Mouse (Mus musculus) hindbrain, embryonic 14.5 days (tissue): ENCODE results near the gene Glrx5. TPM values are rescaled to one million over a fixed set of nuclear protein-coding genes. Genes with fewer than 3 reads are reported as not detected.

Experiments
- ATAC-seq: fragments of 200-750 bp; cut with Nextera tagmentation; 2 replicates; pipeline ENCODE4 v1.8.0; 2017; ENCODE audit warnings: moderate number of reproducible peaks, mild to moderate bottlenecking, moderate TSS enrichment, moderate library complexity; ENCODE audit not compliant: low FRiP score
- DNase-seq: peaks from one replicate; pipeline ENCODE4 v3.0.0-alpha.2; 2015; ENCODE audit warnings: low spot score
- H3K27ac ChIP-seq: fragments of 300-500 bp; sonication (generic); 2 replicates; pipeline ENCODE4 v1.5.1; 2014; ENCODE audit warnings: mild to moderate bottlenecking, moderate library complexity
- H3K27me3 ChIP-seq: fragments of 300-500 bp; sonication (generic); 2 replicates; pipeline ENCODE4 v1.6.1; 2014; ENCODE audit warnings: mild to moderate bottlenecking, low read length, mixed read lengths; ENCODE audit not compliant: control insufficient read depth, insufficient read depth
- H3K36me3 ChIP-seq: fragments of 300-500 bp; sonication (generic); replicated peaks from 2 replicates; pipeline ENCODE4 v1.6.1; 2014; ENCODE audit not compliant: control insufficient read depth, insufficient read depth
- H3K4me1 ChIP-seq: fragments of 300-500 bp; sonication (generic); replicated peaks from 2 replicates; pipeline ENCODE4 v1.6.1; 2014; ENCODE audit warnings: antibody characterized with exemption, low read length, mixed read lengths; ENCODE audit not compliant: control insufficient read depth, insufficient read depth
- H3K4me2 ChIP-seq: fragments of 300-500 bp; sonication (generic); replicated peaks from 2 replicates; pipeline ENCODE4 v1.6.1; 2014; ENCODE audit warnings: mild to moderate bottlenecking, moderate library complexity
- H3K4me3 ChIP-seq: fragments of 300-500 bp; sonication (generic); replicated peaks from 2 replicates; pipeline ENCODE4 v1.5.1; 2014; ENCODE audit warnings: mild to moderate bottlenecking, low read length
- H3K9ac ChIP-seq: fragments of 300-500 bp; sonication (generic); 2 replicates; pipeline ENCODE4 v1.6.1; 2014
- H3K9me3 ChIP-seq: fragments of 300-500 bp; sonication (generic); 2 replicates; pipeline ENCODE4 v1.6.1; 2016; ENCODE audit warnings: low read length; ENCODE audit not compliant: control insufficient read depth
- WGBS: fragments of 180-500 bp; shearing (Covaris S2); extraction: QIAGEN DNeasy Blood & Tissue Kit; methylation state at CpG from one replicate; pipeline ENCODE4 v1.1.7; 2014; 5-methylcytosine and 5-hydroxymethylcytosine counted together
- polyA plus RNA-seq: library from polyadenylated mRNA; unstranded; fragments of >200 nt; fragmentation: Nextera tagmentation; extraction: Ambion mirVana; gene quantifications from 2 replicates; pipeline ENCODE4 v1.2.1, GENCODE M21; 2014

Gene Glrx5
- polyA plus RNA-seq, 1 experiment from 2014 or later, result 189 TPM

DNA sequence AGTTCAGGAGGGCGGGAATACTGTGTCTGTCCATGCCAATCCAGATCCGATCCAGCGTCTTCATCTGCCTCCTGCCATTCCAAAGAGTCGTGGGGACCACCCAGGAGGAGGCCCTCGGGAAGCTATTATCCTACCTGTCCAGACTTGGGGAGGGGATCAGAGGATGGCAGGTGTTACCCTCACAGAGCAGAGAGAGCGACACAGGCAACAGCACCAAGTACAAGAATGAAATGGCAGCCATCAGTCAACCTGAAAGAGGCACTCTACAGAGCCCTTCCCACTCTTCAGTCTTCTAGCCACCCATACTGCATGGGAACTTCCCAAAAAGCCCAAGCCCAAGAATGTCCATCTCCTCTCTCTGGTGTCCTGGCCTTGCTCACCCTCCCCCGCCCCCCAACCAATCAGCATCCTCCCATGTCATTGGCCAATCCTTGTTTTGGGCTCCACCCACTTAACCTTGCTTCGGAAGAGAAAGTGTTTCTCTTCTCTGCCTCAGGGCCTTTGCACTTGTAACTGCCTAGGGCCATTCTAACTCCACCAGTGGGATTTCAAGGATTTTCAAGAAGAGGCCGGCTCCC, 22.2 kb upstream of the Glrx5 start:
- no peaks in the 10 kb centered on the region for H3K36me3 ChIP-seq
- peaks cover 37% of the 10 kb centered on the region for H3K27me3 ChIP-seq
- H3K9ac ChIP-seq, result peak overlapping the region; percentile 49
- H3K9me3 ChIP-seq, result no peaks in the 10 kb centered on the region
- peak overlapping the region; percentile 45 for H3K4me3 ChIP-seq
- H3K27ac ChIP-seq, result no peak overlapping the region
- 0 out of 2 replicates have a peak, but pooled peaks cover 17% of the 10 kb centered on the region for H3K4me1 ChIP-seq
- H3K4me2 ChIP-seq, result peak overlapping the region; percentile 88
- ATAC-seq (peak; percentile 25; the same call in 1 of the 2 replicates), DNase-seq (no peak)
- 18% methylated on average over 9 of the region's 9 CpGs for WGBS

DNA sequence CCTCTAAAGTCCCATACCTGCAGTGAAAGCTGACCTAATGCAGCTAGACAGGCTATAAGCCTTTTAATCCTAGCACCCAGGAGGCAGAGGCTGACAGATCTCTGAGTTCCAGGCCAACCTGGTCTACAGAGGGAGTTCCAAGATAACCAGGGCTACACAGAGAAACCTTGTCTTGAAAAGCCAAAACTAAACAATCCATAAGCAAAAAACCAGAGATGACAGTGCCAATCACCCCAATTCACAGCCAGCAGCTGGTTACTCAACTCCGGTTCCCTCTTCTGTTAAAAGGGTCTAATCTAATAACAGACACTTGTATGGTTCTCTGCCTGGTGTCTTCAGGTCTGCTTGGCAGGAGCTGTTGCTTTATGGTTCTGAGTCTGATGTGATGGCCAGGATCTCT, 20.9 kb upstream of the Glrx5 start:
- Histone ChIP-seq H3K9me3 (no peaks in the 10 kb centered on the region), H3K27me3 (peaks cover 37% of the 10 kb centered on the region), H3K4me2 (no peak overlapping the region), H3K9ac (no peak overlapping the region), H3K4me3 (no peak overlapping the region), H3K36me3 (no peaks in the 10 kb centered on the region), H3K4me1 (0 out of 2 replicates have a peak, but pooled peaks cover 17% of the 10 kb centered on the region), H3K27ac (no peak overlapping the region)
- DNase-seq (no peak), ATAC-seq (no peak)
- WGBS, result 97% methylated on average over 1 of the region's 1 CpGs

DNA sequence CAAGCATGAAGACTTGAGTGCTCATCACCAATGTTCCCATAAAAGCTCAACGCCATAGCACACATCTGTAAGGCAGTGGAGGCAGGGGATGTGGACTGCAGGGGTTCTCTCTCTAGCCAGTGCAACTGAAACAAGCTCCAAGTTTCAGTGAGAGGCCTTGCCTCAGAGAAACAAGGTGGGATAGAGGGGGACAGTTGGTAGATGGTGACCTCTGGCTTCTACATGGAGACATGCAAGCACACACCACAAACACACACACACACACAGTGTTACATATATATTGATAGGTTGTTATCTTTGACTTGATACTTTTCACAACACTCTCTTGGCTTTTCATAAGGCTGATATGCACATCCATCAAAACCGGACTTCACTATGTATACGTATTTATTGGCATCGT, 20.2 kb upstream of the Glrx5 start:
- no peak overlapping the region for H3K9ac ChIP-seq
- no peak overlapping the region for H3K4me2 ChIP-seq
- no peak overlapping the region for H3K4me3 ChIP-seq
- no peak overlapping the region for H3K27ac ChIP-seq
- ATAC-seq, result no peak
- peaks cover 37% of the 10 kb centered on the region for H3K27me3 ChIP-seq
- no peak for DNase-seq
- WGBS, result 92% methylated on average over 4 of the region's 4 CpGs
- no peaks in the 10 kb centered on the region for H3K36me3 ChIP-seq
- no peaks in the 10 kb centered on the region for H3K9me3 ChIP-seq
- 0 out of 2 replicates have a peak, but pooled peaks cover 17% of the 10 kb centered on the region for H3K4me1 ChIP-seq

DNA sequence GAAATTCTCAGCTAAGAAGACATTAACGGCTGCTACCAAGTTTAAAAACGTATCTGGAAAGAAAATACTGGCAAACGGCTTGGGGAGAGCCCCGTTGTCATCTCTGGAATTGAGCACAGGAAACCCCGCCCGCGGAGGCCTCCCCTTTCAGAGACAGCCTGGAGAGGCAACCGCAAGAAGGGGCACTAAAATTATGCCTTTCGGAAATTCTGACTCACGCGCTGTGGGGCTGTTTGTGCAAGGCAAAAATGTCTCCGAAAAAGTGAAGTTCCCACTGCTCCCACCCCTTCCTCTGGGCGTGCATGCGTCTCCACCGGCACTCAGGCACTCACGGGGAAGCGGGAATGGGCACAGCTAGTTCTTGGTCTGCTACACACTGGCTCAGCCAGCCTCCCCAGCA, 19.4 kb upstream of the Glrx5 start:
- H3K4me1 ChIP-seq, result 0 out of 2 replicates have a peak, but pooled peaks cover 17% of the 10 kb centered on the region
- H3K4me3 ChIP-seq, result no peak overlapping the region
- DNase-seq, result no peak
- no peak overlapping the region for H3K27ac ChIP-seq
- 47% methylated on average over 17 of the region's 17 CpGs for WGBS
- no peak overlapping the region for H3K9ac ChIP-seq
- no peak overlapping the region for H3K4me2 ChIP-seq
- H3K36me3 ChIP-seq, result no peaks in the 10 kb centered on the region
- ATAC-seq, result no peak
- no peaks in the 10 kb centered on the region for H3K9me3 ChIP-seq
- peaks cover 31% of the 10 kb centered on the region for H3K27me3 ChIP-seq

DNA sequence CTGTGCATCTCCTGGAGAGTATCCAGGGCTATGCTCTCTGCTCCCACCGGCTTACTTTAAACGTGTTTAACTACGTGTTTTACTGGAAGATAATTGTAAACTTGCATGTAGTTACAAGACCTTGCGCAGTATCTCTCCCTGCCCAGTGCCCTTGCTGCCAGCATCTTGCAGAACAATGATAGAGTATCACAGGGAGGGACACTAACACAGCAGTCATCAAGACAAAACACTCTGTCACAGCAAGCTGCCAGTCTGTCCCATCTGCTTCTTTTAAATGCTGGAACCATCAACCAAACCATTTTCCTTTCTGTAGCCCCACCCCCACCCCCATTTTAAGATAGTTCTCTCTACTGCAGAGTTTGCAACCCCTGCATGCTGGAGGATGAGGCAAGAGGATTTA, 16.3 kb upstream of the Glrx5 start:
- H3K9me3 ChIP-seq, result no peaks in the 10 kb centered on the region
- ATAC-seq, result peak; percentile 44
- no peaks in the 10 kb centered on the region for H3K27me3 ChIP-seq
- no peak overlapping the region for H3K9ac ChIP-seq
- H3K27ac ChIP-seq, result no peak overlapping the region
- H3K4me1 ChIP-seq, result no peaks in the 10 kb centered on the region
- H3K4me2 ChIP-seq, result 0 out of 2 replicates have a peak overlapping the region, but pooled peaks have one; percentile 3
- H3K4me3 ChIP-seq, result no peak overlapping the region
- DNase-seq, result no peak
- 50% methylated on average over 4 of the region's 4 CpGs for WGBS
- no peaks in the 10 kb centered on the region for H3K36me3 ChIP-seq

DNA sequence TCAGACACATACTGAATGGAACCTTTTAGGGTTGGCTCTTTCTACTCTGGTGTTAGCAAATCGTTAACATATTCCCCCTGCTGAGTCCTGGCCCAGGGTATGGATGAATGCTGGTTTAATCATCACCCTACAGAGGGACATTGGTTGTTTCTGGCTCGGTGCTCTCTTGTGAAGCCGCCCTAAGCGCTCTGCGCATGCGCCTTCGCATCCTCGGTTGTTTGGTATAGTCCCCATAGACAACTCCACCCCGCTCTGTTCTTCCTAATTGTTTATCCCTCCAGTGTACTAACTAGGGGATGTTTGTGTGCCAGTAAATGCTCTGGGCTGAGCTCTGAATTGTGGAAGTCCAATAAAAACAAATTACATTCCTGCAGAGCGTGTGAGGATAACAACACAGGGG, 15.8 kb upstream of the Glrx5 start:
- Histone ChIP-seq H3K9ac (no peak overlapping the region), H3K27ac (no peak overlapping the region), H3K27me3 (no peaks in the 10 kb centered on the region), H3K4me3 (no peak overlapping the region), H3K4me1 (no peaks in the 10 kb centered on the region), H3K36me3 (no peaks in the 10 kb centered on the region), H3K4me2 (peak overlapping the region; percentile 3; the same call in 1 of the 2 replicates), H3K9me3 (no peaks in the 10 kb centered on the region)
- DNase-seq (peak; percentile 57), ATAC-seq (peak; percentile 78)
- WGBS, result 55% methylated on average over 10 of the region's 10 CpGs

DNA sequence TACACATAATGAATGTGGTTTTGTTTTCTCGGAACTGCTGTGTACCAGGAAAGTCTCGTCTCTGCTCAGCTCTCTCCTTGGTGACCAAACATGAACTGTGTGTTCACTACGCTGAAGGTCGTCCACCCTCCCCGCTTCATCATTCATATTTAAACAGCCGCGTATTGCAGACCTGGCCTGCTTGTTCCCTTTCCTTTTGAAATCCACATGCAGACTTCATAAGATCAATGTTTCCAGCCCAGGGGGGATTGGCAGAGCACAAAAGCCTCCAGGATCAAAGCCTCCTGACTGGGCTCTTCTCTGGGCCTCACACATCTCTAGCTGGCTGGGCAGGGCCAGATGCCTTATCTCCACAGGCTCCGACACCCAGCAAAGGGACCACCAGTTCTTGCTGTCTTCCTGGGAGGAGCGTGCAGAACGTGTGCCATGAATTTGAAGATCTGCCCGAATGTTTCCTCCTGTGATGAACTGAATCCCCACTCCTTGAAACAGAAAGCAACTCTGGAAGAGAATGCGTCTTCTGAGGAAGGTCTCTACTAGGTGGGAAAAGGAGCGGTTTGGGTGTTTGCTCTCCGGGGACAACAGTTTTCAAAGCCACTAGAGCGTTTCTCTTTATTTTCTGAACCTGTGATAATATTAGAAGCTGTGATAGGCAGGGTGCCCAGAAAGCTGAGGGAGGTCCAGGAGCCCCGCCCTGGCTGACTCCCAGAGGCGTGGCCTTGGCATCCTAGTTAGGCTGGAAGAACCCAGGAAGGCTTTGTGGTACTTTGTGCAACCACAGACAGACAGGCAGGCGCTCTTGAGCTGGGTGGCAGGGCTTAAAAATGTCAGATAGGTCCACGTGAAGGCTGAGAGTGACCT, 12.9 kb upstream of the Glrx5 start:
- H3K4me1 ChIP-seq, result no peaks in the 10 kb centered on the region
- no peak overlapping the region for H3K27ac ChIP-seq
- no peaks in the 10 kb centered on the region for H3K36me3 ChIP-seq
- WGBS, result 47% methylated on average over 19 of the region's 19 CpGs
- H3K9me3 ChIP-seq, result peaks cover 14% of the 10 kb centered on the region
- DNase-seq (no peak), ATAC-seq (no peak)
- no peak overlapping the region for H3K9ac ChIP-seq
- H3K27me3 ChIP-seq, result no peaks in the 10 kb centered on the region
- H3K4me3 ChIP-seq, result no peak overlapping the region
- no peak overlapping the region for H3K4me2 ChIP-seq

DNA sequence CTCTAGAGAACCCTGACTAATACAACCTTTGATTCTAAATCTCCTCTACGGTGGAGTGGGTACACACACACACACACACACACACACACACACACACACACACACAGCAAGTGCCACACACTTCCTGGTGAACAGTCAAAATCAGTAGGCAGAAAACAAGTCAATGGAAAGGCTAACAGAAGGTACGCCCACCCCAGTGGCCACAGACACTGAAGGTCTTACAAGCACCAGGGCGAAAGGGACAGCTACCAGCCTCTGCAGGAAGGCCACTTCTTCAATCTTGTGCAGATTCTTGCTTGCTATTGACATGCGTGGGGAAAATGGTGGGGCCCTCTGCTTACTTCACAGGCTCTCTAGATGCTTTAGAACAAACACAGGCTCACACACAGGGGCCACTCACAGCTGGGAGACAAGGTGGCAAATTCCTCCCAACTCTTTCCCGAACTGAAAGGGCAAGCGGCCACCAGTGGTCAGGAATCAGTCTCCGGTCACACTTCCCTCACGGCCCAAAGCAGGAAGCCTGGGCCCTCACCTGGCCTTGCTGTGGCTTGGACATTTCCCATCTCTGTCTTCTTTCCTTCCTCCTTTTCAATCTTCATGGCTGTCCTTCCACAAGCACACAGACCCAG, 10.9 kb upstream of the Glrx5 start:
- no peak overlapping the region for H3K4me2 ChIP-seq
- ATAC-seq, result no peak
- H3K4me1 ChIP-seq, result no peaks in the 10 kb centered on the region
- no peaks in the 10 kb centered on the region for H3K27me3 ChIP-seq
- 91% methylated on average over 8 of the region's 8 CpGs for WGBS
- H3K9ac ChIP-seq, result no peak overlapping the region
- H3K4me3 ChIP-seq, result no peak overlapping the region
- H3K9me3 ChIP-seq, result peaks cover 14% of the 10 kb centered on the region
- H3K27ac ChIP-seq, result no peak overlapping the region
- DNase-seq, result no peak
- no peaks in the 10 kb centered on the region for H3K36me3 ChIP-seq

DNA sequence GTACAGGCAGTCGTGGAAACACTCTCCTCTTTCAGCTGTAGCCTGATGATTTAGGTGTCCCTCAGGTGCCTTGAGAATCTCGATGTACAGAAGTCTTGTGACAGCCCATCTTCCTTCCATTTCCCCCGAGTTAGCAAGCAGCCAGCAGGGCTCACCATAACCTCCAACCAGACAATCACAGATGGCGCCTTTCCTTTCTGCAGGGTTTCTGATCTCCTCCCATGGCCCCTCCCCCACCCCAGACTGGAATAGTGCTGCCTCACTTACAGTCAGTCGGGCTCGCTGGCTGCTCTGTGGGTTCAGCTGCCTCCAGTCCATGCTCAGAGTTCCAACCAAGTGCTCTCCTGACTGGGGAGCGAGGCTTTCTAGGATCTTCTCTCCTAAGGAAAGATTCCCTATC, 10.3 kb upstream of the Glrx5 start:
- Histone ChIP-seq H3K9me3 (peaks cover 14% of the 10 kb centered on the region), H3K4me2 (no peak overlapping the region), H3K27ac (no peak overlapping the region), H3K9ac (no peak overlapping the region), H3K4me3 (no peak overlapping the region), H3K27me3 (no peaks in the 10 kb centered on the region), H3K4me1 (no peaks in the 10 kb centered on the region), H3K36me3 (no peaks in the 10 kb centered on the region)
- DNase-seq (no peak), ATAC-seq (no peak)
- WGBS, result 63% methylated on average over 7 of the region's 7 CpGs
